Mouse (Mus musculus) ES-Bruce4 (cell line): Measurements from ENCODE around the gene Lrp1.

ENCODE experiments used
- CTCF ChIP-seq: IDR thresholded peaks from one replicate; pipeline ENCODE4 v1.8.1; 2011; ENCODE audit warnings: low read depth, low read length
- POLR2A ChIP-seq: IDR thresholded peaks from one replicate; pipeline ENCODE4 v1.8.1; 2011; ENCODE audit warnings: low read length; ENCODE audit not compliant: insufficient read depth

DNA sequence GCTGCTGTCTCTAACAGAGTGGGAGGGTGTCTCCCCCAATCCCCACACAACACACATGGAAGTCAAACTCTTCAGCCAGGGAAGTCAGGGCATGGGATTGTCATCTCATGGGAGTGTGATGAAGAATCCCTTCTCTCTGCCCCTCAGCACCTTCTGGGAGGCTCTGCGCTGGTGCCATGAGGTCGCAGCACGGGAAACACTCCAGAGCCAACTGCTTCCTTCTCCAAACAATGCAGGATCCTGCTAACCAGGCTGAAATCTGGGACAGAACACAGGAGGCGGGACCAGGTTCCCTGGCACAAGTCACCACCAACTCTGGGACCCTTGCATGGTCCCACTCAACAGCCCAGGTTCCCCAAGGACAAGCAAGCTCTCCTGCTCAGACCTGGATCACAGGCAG, 3.7 kb downstream of the Lrp1 start:
- no peak for TF ChIP-seq POLR2A
- TF ChIP-seq CTCF: no peak
